Mouse (Mus musculus): ENCODE measurements around the gene Edn2. TPM values are rescaled to one million over a fixed set of nuclear protein-coding genes. Genes with fewer than 3 reads are reported as not detected.

Edn2 gene
- polyA plus RNA-seq, 1 experiment: 51.5 TPM

DNA sequence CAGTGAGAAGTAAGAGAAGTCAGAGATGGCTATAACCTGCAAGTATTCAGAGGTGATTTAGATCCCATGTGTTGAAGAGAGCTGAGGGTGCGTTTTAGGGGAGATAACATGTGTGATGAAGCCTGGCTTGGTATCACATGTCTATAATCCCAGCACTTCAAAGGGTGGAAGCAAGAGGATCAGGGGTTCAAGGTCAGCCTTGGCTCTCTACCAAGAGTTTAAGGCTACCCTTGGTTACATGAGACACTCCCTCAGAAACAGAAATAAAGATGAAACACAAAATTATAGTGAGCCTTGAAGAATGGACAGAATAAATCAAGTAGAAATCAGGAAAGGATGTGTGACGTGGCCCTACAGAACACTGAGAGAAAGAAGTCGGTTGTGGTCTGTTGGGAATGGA is 7.3 kb upstream of the Edn2 start:
- no peak overlapping the region for H3K27ac ChIP-seq (ENCODE audit: insufficient read depth, low read depth, low read length)
- no peak overlapping the region for H3K4me3 ChIP-seq (ENCODE audit: low read depth, low read length)
- 67% methylated on average over 3 of the region's 3 CpGs for WGBS
- H3K27me3 ChIP-seq (ENCODE audit: control insufficient read depth, insufficient read depth, low read length): no peaks in the 10 kb centered on the region
- H3K4me1 ChIP-seq (ENCODE audit: control insufficient read depth, insufficient read depth, insufficient read length, low read length): peaks cover 5% of the 10 kb centered on the region
- TF ChIP-seq POLR2A (IDR thresholded peaks at IDR 0.05; ENCODE audit: low read depth, low read length) (no peak), CTCF (IDR thresholded peaks at IDR 0.05; ENCODE audit: extremely low read depth, insufficient read length, insufficient replicate concordance, low read depth, low read length) (no peak)
- no peaks in the 10 kb centered on the region for H3K36me3 ChIP-seq (ENCODE audit: control insufficient read depth, insufficient read depth, low read length)

DNA sequence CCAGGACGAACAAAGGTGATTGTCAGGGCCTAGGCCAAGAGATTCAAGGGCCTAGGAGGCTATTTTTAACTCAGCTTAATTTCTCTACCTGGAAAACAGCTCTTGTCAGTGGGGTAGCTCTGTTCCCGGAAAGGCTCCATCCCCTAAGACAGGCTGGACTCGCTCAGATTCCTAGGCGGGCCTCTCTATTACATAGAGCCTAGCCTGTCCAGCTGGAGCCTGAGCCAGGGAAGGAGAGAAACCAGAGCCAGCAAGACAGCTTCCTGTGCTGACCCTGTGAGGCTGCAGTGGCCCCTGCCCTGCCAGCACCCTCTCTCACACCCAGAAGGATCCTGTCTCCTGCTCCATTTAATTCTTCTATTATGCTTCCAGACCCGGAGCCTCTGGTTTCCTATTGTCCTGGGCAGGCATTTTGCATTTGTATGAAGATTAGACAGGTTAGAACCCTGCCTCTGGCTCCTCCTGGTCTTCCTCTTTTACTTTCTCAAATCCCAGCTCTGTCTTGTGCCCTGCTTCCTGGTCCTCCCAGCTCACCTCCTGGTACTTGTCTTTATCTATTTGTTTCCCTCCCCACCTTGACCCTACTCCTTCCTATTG is 2.2 kb upstream of the Edn2 start:
- no peak overlapping the region for H3K27ac ChIP-seq (ENCODE audit: insufficient read depth, low read depth, low read length)
- peaks cover 29% of the 10 kb centered on the region for H3K4me1 ChIP-seq (ENCODE audit: control insufficient read depth, insufficient read depth, insufficient read length, low read length)
- H3K36me3 ChIP-seq (ENCODE audit: control insufficient read depth, insufficient read depth, low read length): peaks cover 3% of the 10 kb centered on the region; the same call in 1 of the 2 replicates
- WGBS: 76% methylated on average over 5 of the region's 5 CpGs
- no peak for TF ChIP-seq CTCF (IDR thresholded peaks at IDR 0.05; ENCODE audit: extremely low read depth, insufficient read length, insufficient replicate concordance, low read depth, low read length)
- TF ChIP-seq POLR2A (IDR thresholded peaks at IDR 0.05; ENCODE audit: low read depth, low read length): no peak
- H3K4me3 ChIP-seq (ENCODE audit: low read depth, low read length): no peak overlapping the region
- no peaks in the 10 kb centered on the region for H3K27me3 ChIP-seq (ENCODE audit: control insufficient read depth, insufficient read depth, low read length)

GRCm38 (mm10) chr4:120162586-120162985 is 1.6 kb downstream of the Edn2 start:
- WGBS: 22% methylated on average over 8 of the region's 8 CpGs
- H3K4me1 ChIP-seq (ENCODE audit: control insufficient read depth, insufficient read depth, insufficient read length, low read length): peaks cover 55% of the 10 kb centered on the region

DNA sequence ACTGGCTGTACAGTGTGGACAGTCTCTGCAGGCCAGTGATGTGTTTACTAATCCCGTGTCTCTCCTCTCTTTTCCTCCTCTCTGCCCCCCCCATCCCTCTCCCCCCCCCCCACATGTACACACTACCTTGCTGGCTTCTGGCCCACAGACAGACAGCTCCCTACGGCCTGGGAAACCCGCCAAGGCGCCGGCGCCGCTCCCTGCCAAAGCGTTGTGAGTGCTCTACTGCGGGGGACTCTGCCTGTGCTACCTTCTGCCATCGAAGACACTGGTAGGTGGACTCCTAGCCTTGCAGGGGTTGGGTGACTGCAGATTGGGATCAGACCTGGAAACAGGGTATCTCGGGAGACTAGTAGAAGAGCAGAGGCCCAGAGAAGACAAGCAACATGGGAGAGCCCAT is 2.2 kb downstream of the Edn2 start:
- WGBS: 20% methylated on average over 10 of the region's 11 CpGs
- Histone ChIP-seq H3K4me1 (ENCODE audit: control insufficient read depth, insufficient read depth, insufficient read length, low read length) (peaks cover 58% of the 10 kb centered on the region), H3K27ac (ENCODE audit: insufficient read depth, low read depth, low read length) (0 out of 2 replicates have a peak overlapping the region, but pooled peaks have one; percentile 25), H3K4me3 (ENCODE audit: low read depth, low read length) (peak overlapping the region; percentile 81), H3K27me3 (ENCODE audit: control insufficient read depth, insufficient read depth, low read length) (no peaks in the 10 kb centered on the region), H3K36me3 (ENCODE audit: control insufficient read depth, insufficient read depth, low read length) (peaks cover 33% of the 10 kb centered on the region)
- TF ChIP-seq POLR2A (IDR thresholded peaks at IDR 0.05; ENCODE audit: low read depth, low read length) (no peak), CTCF (IDR thresholded peaks at IDR 0.05; ENCODE audit: extremely low read depth, insufficient read length, insufficient replicate concordance, low read depth, low read length) (no peak)

More at GRCm38 (mm10) chr4:120162586-120162985, 1.6 kb downstream of the Edn2 start:
- H3K36me3 ChIP-seq (ENCODE audit: control insufficient read depth, insufficient read depth, low read length): peaks cover 33% of the 10 kb centered on the region
- H3K27me3 ChIP-seq (ENCODE audit: control insufficient read depth, insufficient read depth, low read length): no peaks in the 10 kb centered on the region
- TF ChIP-seq CTCF (IDR thresholded peaks at IDR 0.05; ENCODE audit: extremely low read depth, insufficient read length, insufficient replicate concordance, low read depth, low read length): no peak
- no peak for TF ChIP-seq POLR2A (IDR thresholded peaks at IDR 0.05; ENCODE audit: low read depth, low read length)
- H3K27ac ChIP-seq (ENCODE audit: insufficient read depth, low read depth, low read length): no peak overlapping the region
- H3K4me3 ChIP-seq (ENCODE audit: low read depth, low read length): peak overlapping the region; percentile 81

- Histone ChIP-seq H3K36me3 (ENCODE audit: control insufficient read depth, insufficient read depth, low read length) (peaks cover 33% of the 10 kb centered on the region), H3K4me3 (ENCODE audit: low read depth, low read length) (peak overlapping the region; percentile 81; the same call in 1 of the 2 replicates), H3K27me3 (ENCODE audit: control insufficient read depth, insufficient read depth, low read length) (no peaks in the 10 kb centered on the region), H3K27ac (ENCODE audit: insufficient read depth, low read depth, low read length) (no peak overlapping the region), H3K4me1 (ENCODE audit: control insufficient read depth, insufficient read depth, insufficient read length, low read length) (peaks cover 67% of the 10 kb centered on the region)
- 56% methylated on average over 5 of the region's 5 CpGs for WGBS
- TF ChIP-seq CTCF (IDR thresholded peaks at IDR 0.05; ENCODE audit: extremely low read depth, insufficient read length, insufficient replicate concordance, low read depth, low read length) (no peak), POLR2A (IDR thresholded peaks at IDR 0.05; ENCODE audit: low read depth, low read length) (no peak)
Observed at GRCm38 (mm10) chr4:120164316-120164715, 3.3 kb downstream of the Edn2 start.

DNA sequence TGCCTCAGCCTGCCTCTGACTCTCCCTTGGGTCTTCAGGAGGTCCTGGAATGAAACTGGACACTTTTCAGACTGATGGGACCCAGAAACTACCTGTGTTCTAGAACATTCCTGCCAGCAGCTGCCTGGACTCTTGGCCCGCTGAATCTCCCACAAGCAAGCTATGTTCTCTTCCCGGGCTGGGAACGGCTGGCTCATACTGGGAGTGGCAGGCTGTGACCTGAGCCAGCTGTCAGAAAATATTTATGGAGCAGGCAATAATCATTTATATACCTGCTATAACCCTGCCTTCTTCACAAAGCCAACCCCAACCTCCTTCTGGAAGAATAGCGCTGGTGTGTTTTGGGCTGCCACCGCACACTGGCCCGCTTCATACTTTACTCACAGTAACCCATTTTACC is 6.8 kb downstream of the Edn2 start:
- peak overlapping the region; percentile 91 for H3K27ac ChIP-seq (ENCODE audit: insufficient read depth, low read depth, low read length)
- TF ChIP-seq POLR2A (IDR thresholded peaks at IDR 0.05; ENCODE audit: low read depth, low read length): no peak
- 0 out of 2 replicates have a peak, but pooled peaks have one; percentile 0 for TF ChIP-seq CTCF (IDR thresholded peaks at IDR 0.05; ENCODE audit: extremely low read depth, insufficient read length, insufficient replicate concordance, low read depth, low read length)
- no peaks in the 10 kb centered on the region for H3K27me3 ChIP-seq (ENCODE audit: control insufficient read depth, insufficient read depth, low read length)
- 35% methylated on average over 6 of the region's 6 CpGs for WGBS
- peaks cover 68% of the 10 kb centered on the region for H3K4me1 ChIP-seq (ENCODE audit: control insufficient read depth, insufficient read depth, insufficient read length, low read length)
- H3K4me3 ChIP-seq (ENCODE audit: low read depth, low read length): no peak overlapping the region
- H3K36me3 ChIP-seq (ENCODE audit: control insufficient read depth, insufficient read depth, low read length): peaks cover 33% of the 10 kb centered on the region

- Histone ChIP-seq H3K27me3 (ENCODE audit: control insufficient read depth, insufficient read depth, low read length) (no peaks in the 10 kb centered on the region), H3K4me1 (ENCODE audit: control insufficient read depth, insufficient read depth, insufficient read length, low read length) (peaks cover 65% of the 10 kb centered on the region), H3K36me3 (ENCODE audit: control insufficient read depth, insufficient read depth, low read length) (peaks cover 33% of the 10 kb centered on the region), H3K4me3 (ENCODE audit: low read depth, low read length) (no peak overlapping the region), H3K27ac (ENCODE audit: insufficient read depth, low read depth, low read length) (no peak overlapping the region)
- TF ChIP-seq CTCF (IDR thresholded peaks at IDR 0.05; ENCODE audit: extremely low read depth, insufficient read length, insufficient replicate concordance, low read depth, low read length): no peak
- no peak for TF ChIP-seq POLR2A (IDR thresholded peaks at IDR 0.05; ENCODE audit: low read depth, low read length)
- 67% methylated on average over 4 of the region's 4 CpGs for WGBS
Observed at GRCm38 (mm10) chr4:120168346-120168745, 7.3 kb downstream of the Edn2 start.
